Mouse (Mus musculus) MEL-GATA-1-ER (cell line): ENCODE data around the gene Btbd8.

Experiments
- DNase-seq: peaks from one replicate; pipeline ENCODE4 v3.0.0-alpha.2; 2012; ENCODE audit warnings: low read depth; ENCODE audit errors: extremely low read depth

Btbd8 gene

GRCm38 (mm10) chr5:107437464-107438281 lies at the start of gene Btbd8:
Gene Btbd8 (plus strand): TSS chr5:107437997.
- peak; percentile 90 for DNase-seq

GRCm38 (mm10) chr5:107389373-107389772 lies 48.4 kb upstream of the Btbd8 start:
- DNase-seq = no peak

GRCm38 (mm10) chr5:107394437-107394836 lies 43.4 kb upstream of the Btbd8 start:
- DNase-seq = no peak

- DNase-seq = no peak
Observed at GRCm38 (mm10) chr5:107402436-107402835, 35.4 kb upstream of the Btbd8 start, which contains the start of gene Ephx4. Gene Ephx4 (plus strand): TSS chr5:107402736.

GRCm38 (mm10) chr5:107403011-107403946 lies 34.5 kb upstream of the Btbd8 start:
- DNase-seq = no peak

- no peak for DNase-seq
Observed at GRCm38 (mm10) chr5:107403947-107404684, 33.7 kb upstream of the Btbd8 start.

DNA sequence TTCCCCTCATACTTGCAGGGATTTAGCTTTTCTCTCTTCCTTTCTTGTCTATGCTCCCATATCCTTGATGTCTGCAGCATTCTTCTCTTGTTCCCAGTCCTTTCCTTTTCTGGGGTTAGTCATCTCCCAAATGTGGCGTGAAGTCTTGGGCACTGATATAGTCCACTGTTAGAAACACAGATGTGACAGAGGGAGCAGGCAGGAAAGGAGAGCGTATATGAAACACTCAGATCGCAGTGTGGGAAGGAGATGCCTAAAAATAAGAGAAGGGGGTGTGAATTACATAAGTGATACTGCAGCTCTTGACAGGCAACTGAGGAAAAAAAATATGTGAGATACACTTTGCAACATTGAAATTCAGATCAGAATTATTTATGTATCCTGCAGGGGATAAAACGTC lies 32.4 kb upstream of the Btbd8 start:
- no peak for DNase-seq

GRCm38 (mm10) chr5:107410305-107410704 lies 27.5 kb upstream of the Btbd8 start:
- no peak for DNase-seq

DNA sequence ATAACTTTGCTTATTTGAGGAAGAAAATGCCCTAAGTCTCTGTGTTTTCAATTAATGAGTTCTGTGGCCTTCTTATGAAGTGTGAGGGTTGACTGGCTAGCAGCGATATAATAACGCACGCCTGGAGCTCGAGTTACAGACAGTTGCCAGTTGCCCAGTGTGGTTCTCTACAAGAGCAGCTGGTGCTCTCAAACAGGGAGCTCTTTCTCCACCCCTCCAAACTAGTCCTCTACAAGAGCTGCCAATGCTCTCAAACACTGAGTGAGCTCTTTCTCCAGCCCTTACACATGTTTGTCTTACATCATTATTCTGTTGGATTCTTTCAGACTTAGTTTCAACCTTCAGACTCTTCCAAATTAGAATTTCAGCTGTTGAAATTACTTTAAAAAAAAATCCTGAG lies 26.5 kb upstream of the Btbd8 start:
- no peak for DNase-seq

- no peak for DNase-seq
Observed at GRCm38 (mm10) chr5:107412285-107412684, 25.5 kb upstream of the Btbd8 start.

GRCm38 (mm10) chr5:107415098-107415497 lies 22.7 kb upstream of the Btbd8 start:
- DNase-seq = no peak

GRCm38 (mm10) chr5:107421676-107422075 lies 16.1 kb upstream of the Btbd8 start:
- no peak for DNase-seq

- no peak for DNase-seq
Observed at GRCm38 (mm10) chr5:107431249-107431648, 6.5 kb upstream of the Btbd8 start, which contains the start of gene Lpcat2b. Gene Lpcat2b (plus strand): TSS chr5:107431549.

DNA sequence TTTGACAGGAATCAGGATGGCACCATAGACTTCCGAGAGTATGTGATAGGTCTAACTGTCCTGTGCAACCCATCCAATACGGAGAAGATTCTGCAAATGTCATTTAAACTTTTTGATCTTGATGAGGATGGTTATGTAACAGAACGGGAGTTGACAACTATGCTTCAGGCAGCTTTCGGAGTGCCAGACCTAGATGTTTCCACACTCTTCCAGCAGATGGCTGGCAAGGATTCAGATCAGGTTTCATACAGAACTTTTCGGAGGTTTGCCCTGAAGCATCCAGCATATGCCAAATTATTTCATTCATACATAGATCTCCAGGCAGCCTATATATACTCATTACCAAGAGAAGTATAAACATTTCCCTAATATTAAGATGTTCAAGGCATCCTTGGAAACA lies 3.8 kb upstream of the Btbd8 start:
- DNase-seq = no peak

DNA sequence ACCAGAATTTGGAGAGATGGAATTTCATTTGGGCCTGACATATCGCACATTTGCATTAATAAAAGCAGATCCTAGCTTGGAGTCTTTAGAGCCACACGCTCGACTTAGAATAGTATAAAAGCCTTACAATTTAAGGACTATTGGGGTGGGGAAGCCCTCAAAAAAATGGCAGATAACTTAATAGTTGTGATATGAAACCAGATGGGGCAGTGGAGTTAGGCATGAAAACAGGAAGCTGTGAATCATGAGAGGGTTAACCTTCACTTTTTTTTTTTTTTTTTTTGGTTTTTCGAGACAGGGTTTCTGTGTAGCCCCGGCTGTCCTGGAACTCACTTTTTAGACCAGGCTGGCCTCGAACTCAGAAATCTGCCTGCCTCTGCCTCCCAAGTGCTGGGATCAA lies 1.6 kb upstream of the Btbd8 start:
- peak; percentile 44 for DNase-seq

DNA sequence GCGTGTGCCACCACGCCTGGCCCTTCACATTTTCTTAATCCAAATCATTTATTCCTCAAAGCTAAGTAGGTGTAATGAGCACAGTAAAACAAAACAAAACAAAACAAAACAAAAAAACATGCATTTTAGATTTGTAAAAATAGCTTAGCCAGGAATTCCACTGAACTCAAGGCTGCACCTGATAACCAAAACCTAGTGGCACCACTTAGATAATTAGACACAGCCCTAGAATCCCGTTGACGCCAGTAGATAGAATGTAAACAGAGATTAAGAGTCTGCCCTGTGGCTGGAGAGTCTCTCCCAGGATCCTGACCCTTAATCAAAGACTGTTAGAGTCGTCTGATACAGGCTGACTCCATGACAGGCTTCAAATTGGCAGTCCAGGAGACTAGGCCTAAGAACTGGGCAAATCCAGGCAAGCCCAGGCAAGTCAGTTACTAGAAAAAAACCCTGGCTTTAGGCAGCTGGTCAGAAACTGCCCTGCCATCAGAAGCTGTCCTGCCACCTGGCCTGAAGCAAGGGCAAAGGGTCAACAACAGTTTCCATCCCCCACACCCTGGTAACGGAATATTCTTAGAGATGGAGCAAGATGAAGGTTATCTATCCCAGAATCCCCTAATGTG lies 1.1 kb upstream of the Btbd8 start:
- DNase-seq = peak; percentile 15

GRCm38 (mm10) chr5:107438353-107438752 lies 556 bp downstream of the Btbd8 start:
- DNase-seq = no peak

GRCm38 (mm10) chr5:107441881-107442280 lies 4.1 kb downstream of the Btbd8 start:
- DNase-seq = no peak

- no peak for DNase-seq
Observed at GRCm38 (mm10) chr5:107444251-107444650, 6.5 kb downstream of the Btbd8 start.

DNA sequence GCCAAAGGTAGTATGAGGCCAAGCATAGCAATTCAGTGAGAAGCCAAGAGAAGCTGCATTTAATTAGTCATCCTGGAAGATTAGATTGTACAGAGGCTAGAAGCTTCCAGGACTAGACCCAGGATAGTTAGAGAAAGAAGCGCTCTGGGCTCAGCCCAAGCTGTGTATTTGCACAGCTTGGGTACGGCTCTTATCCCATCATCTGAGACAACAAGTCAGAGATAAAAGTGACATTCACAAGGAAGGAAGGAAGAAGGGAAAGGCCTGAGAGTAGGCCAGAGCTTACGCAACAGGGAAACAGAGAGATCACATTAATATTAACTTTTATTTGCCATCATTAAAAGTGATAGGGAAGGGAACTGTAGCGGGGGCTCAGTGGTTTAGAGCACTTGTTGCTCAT lies 10.2 kb downstream of the Btbd8 start:
- DNase-seq = no peak

DNA sequence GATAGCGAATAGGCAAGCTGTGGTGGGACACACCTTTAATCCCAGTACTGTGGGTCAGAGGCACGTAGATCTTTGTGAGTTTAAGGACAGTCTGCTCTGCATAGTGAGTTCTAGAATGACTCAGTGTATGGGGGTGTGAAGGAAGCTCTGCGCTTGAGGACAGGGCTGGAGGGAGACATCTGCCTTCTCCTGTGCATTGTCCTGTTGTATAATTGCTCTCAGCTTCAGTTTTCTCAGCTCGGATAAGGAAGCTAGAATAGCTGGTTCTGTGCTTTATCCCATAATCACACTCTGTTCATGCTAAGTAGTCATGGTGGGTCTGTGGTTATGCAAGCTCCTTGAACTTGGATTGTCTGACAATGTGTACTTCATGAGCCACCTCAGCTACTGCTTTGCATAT lies 11.0 kb downstream of the Btbd8 start:
- DNase-seq = no peak
